Mouse (Mus musculus) lung, postnatal 14 days (tissue): Measurements from ENCODE around the gene Eif2b3.

Experiments
- DNase-seq: peaks from one replicate; pipeline ENCODE4 v3.0.0; 2021

The Eif2b3 gene

GRCm38 (mm10) chr4:117125348-117125909 lies 106.2 kb downstream of the Eif2b3 start, which contains the start of gene Btbd19:
TSS of gene Btbd19 (minus strand) at chr4:117125725.
- peak; percentile 68 for DNase-seq

GRCm38 (mm10) chr4:117125910-117126674 lies 106.9 kb downstream of the Eif2b3 start:
- DNase-seq = peak; percentile 78

GRCm38 (mm10) chr4:117126675-117127290 lies 107.6 kb downstream of the Eif2b3 start, which contains the start of gene Tctex1d4:
TSS of gene Tctex1d4 (plus strand) at chr4:117126794.
- DNase-seq = no peak

GRCm38 (mm10) chr4:117127991-117128686 lies 108.9 kb downstream of the Eif2b3 start:
- DNase-seq = no peak

- no peak for DNase-seq
These were observed 111.6 kb downstream of the Eif2b3 start for GRCm38 (mm10) chr4:117130790-117131189.

GRCm38 (mm10) chr4:117131198-117131597 lies 112.0 kb downstream of the Eif2b3 start:
- no peak for DNase-seq

GRCm38 (mm10) chr4:117131890-117132793 lies 112.9 kb downstream of the Eif2b3 start:
- DNase-seq = peak; percentile 35

GRCm38 (mm10) chr4:117132794-117133143 lies 113.6 kb downstream of the Eif2b3 start:
- DNase-seq = no peak

GRCm38 (mm10) chr4:117133366-117133796 lies 114.2 kb downstream of the Eif2b3 start:
- no peak for DNase-seq

GRCm38 (mm10) chr4:117133817-117134600 lies 114.8 kb downstream of the Eif2b3 start, which contains the start of gene Plk3:
TSS of gene Plk3 (minus strand) at chr4:117133963.
- peak; percentile 99 for DNase-seq

- no peak for DNase-seq
These were observed 115.4 kb downstream of the Eif2b3 start for GRCm38 (mm10) chr4:117134601-117134995.

GRCm38 (mm10) chr4:117136034-117136433 lies 116.8 kb downstream of the Eif2b3 start:
- DNase-seq = peak; percentile 43
